ENCODE assay signal across 26 mouse cellular contexts in genomic region chr2:11278965-11279364, GRCm38 (mm10).
A peak's percentile ranks its signal among the peaks of the same experiment; 100 is the strongest.
DNase-seq lines count a peak whose midpoint lies in the region; ATAC-seq and TF ChIP-seq lines count a peak whose summit lies in the region.
"Had no signal": no experiment of that assay in that cellular context is flagged by ENCODE, and none has a peak within 500 bp of the region (broad histone marks: within the 10 kb centered on the region; RNA-seq: fewer than 3 reads in every experiment).

No protein-coding gene starts in this region.

- no peaks in the 10 kb centered on the region for H3K4me1 ChIP-seq in lung, embryonic 14.5 days (ENCODE audit: insufficient read depth)
- peaks cover 18% of the 10 kb centered on the region for H3K4me1 ChIP-seq in bone marrow macrophage, adult 2 months (ENCODE audit: control insufficient read depth, insufficient read depth, low read length)
- H3K4me1 ChIP-seq in intestine, embryonic 15.5 days (replicated peaks), result no peaks in the 10 kb centered on the region
- H3K4me1 ChIP-seq: forebrain, embryonic 12.5 days; heart, embryonic 10.5 days; heart, embryonic 15.5 days; limb, embryonic 12.5 days; liver, embryonic 15.5 days; midbrain, embryonic 12.5 days; neural tube, embryonic 13.5 days had no signal

- no peaks in the 10 kb centered on the region for H3K36me3 ChIP-seq in lung, embryonic 14.5 days (ENCODE audit: insufficient read depth)
- H3K36me3 ChIP-seq in intestine, embryonic 15.5 days, result no peaks in the 10 kb centered on the region
- H3K36me3 ChIP-seq: forebrain, embryonic 12.5 days; heart, embryonic 10.5 days; heart, embryonic 15.5 days; limb, embryonic 12.5 days; liver, embryonic 15.5 days; midbrain, embryonic 12.5 days; neural tube, embryonic 13.5 days had no signal

- no peaks in the 10 kb centered on the region for H3K27me3 ChIP-seq in lung, embryonic 14.5 days (ENCODE audit: insufficient read depth, low read length)
- no peaks in the 10 kb centered on the region for H3K27me3 ChIP-seq in intestine, embryonic 15.5 days (replicated peaks)
- H3K27me3 ChIP-seq: forebrain, embryonic 12.5 days; heart, embryonic 15.5 days; limb, embryonic 12.5 days; liver, embryonic 15.5 days; megakaryocyte, embryonic 14.5 days; midbrain, embryonic 12.5 days had no signal

- 63% methylated on average over 7 of the region's 7 CpGs for WGBS in lung, embryonic 14.5 days
- 39% methylated on average over 7 of the region's 7 CpGs for WGBS in intestine, embryonic 15.5 days

- H3K4me3 ChIP-seq in lung, embryonic 14.5 days (ENCODE audit: low read depth, low read length), result no peak overlapping the region
- no peak overlapping the region for H3K4me3 ChIP-seq in bone marrow macrophage, adult 2 months (ENCODE audit: insufficient read depth, low read length)
- no peak overlapping the region for H3K4me3 ChIP-seq in intestine, embryonic 15.5 days (replicated peaks)
- H3K4me3 ChIP-seq: forebrain, embryonic 12.5 days; heart, embryonic 10.5 days; heart, embryonic 15.5 days; limb, embryonic 12.5 days; liver, embryonic 15.5 days; megakaryocyte, embryonic 14.5 days; midbrain, embryonic 12.5 days; neural tube, embryonic 13.5 days had no signal

- no peak for TF ChIP-seq CTCF in lung, embryonic 14.5 days (IDR thresholded peaks at IDR 0.05; ENCODE audit: low read depth)
- TF ChIP-seq CTCF in bone marrow macrophage, adult 2 months (IDR thresholded peaks at IDR 0.05; ENCODE audit: low read depth, low read length), result no peak

- no peaks in the 10 kb centered on the region for H3K9me3 ChIP-seq in lung, embryonic 14.5 days (ENCODE audit: low read depth, low read length)
- H3K9me3 ChIP-seq in intestine, embryonic 15.5 days, result no peaks in the 10 kb centered on the region
- H3K9me3 ChIP-seq: forebrain, embryonic 12.5 days; heart, embryonic 10.5 days; heart, embryonic 15.5 days; limb, embryonic 12.5 days; liver, embryonic 15.5 days; megakaryocyte, embryonic 14.5 days; midbrain, embryonic 12.5 days; neural tube, embryonic 13.5 days had no signal

- H3K27ac ChIP-seq in lung, embryonic 14.5 days (ENCODE audit: low read depth), result no peak overlapping the region
- H3K27ac ChIP-seq in bone marrow macrophage, adult 2 months (ENCODE audit: insufficient read depth, low read depth, low read length), result peak overlapping the region; percentile 17
- no peak overlapping the region for H3K27ac ChIP-seq in intestine, embryonic 15.5 days
- H3K27ac ChIP-seq: forebrain, embryonic 12.5 days; heart, embryonic 10.5 days; heart, embryonic 15.5 days; hindbrain, embryonic 14.5 days; limb, embryonic 12.5 days; liver, embryonic 15.5 days; midbrain, embryonic 12.5 days; neural tube, embryonic 13.5 days had no signal

- H3K4me2 ChIP-seq in lung, embryonic 14.5 days, result no peak overlapping the region
- no peak overlapping the region for H3K4me2 ChIP-seq in intestine, embryonic 15.5 days (replicated peaks)
- H3K4me2 ChIP-seq: forebrain, embryonic 12.5 days; heart, embryonic 15.5 days; hindbrain, embryonic 14.5 days; limb, embryonic 12.5 days; liver, embryonic 15.5 days; midbrain, embryonic 12.5 days; neural tube, embryonic 13.5 days had no signal

- H3K9ac ChIP-seq in lung, embryonic 14.5 days, result no peak overlapping the region
- no peak overlapping the region for H3K9ac ChIP-seq in intestine, embryonic 15.5 days
- H3K9ac ChIP-seq: forebrain, embryonic 12.5 days; forebrain, postnatal 0 days; heart, embryonic 15.5 days; hindbrain, embryonic 14.5 days; limb, embryonic 12.5 days; liver, embryonic 15.5 days; midbrain, embryonic 12.5 days; neural tube, embryonic 13.5 days had no signal

- no peak; the same call in 1 of the 2 replicates for ATAC-seq in lung, embryonic 14.5 days (ENCODE audit: insufficient read depth)
- ATAC-seq in intestine, embryonic 15.5 days, result 0 out of 2 replicates have a peak, but pooled peaks have one; percentile 34
- no peak for ATAC-seq in erythroblast, adult 5-6 weeks (replicated peaks; ENCODE audit: low FRiP score, poor library complexity, severe bottlenecking)
- ATAC-seq: forebrain, postnatal 0 days; inflammation-experienced regulatory T-cells, adult 6 months had no signal

- TF ChIP-seq POLR2A in bone marrow macrophage, adult 2 months (IDR thresholded peaks at IDR 0.05; ENCODE audit: borderline replicate concordance, low read depth, low read length), result no peak

- DNase-seq in lung, embryonic 14.5 days, result peak; percentile 76
- no peak for DNase-seq in lung, postnatal 14 days
- DNase-seq in spleen, adult 12 weeks (ENCODE audit: low spot score), result no peak
- DNase-seq in retina, embryonic 14.5 days (ENCODE audit: low spot score), result no peak
- DNase-seq: adrenal gland, postnatal 10 days; cerebellum, adult 11 months; cerebellum, adult 9-10 months; forebrain, postnatal 0 days; heart, postnatal 36 days; kidney, adult 9 months; kidney, postnatal 10 days; layer of hippocampus, adult 9-11 months; thymus, postnatal 4 days had no signal
